Mouse (Mus musculus) forebrain, embryonic 14.5 days (tissue): ENCODE measurements around the gene Agbl3. TPM values are rescaled to one million over a fixed set of nuclear protein-coding genes. Genes with fewer than 3 reads are reported as not detected.

Source experiments
- ATAC-seq: fragments of 200-750 bp; cut with Nextera tagmentation; 2 replicates; pipeline ENCODE4 v1.8.0; 2017; ENCODE audit warnings: mild to moderate bottlenecking, moderate library complexity
- DNase-seq: peaks from one replicate; pipeline ENCODE4 v3.0.0-alpha.2; 2015; ENCODE audit warnings: low spot score
- H3K27ac ChIP-seq: fragments of 300-500 bp; sonication (generic); 2 replicates; pipeline ENCODE4 v1.5.1; 2014; ENCODE audit warnings: low read depth, mild to moderate bottlenecking, control low read depth, low read length, moderate library complexity
- H3K27me3 ChIP-seq: fragments of 300-500 bp; sonication (generic); replicated peaks from 2 replicates; pipeline ENCODE4 v1.6.1; 2014; ENCODE audit warnings: low read length, control low read depth, mixed read lengths; ENCODE audit not compliant: control insufficient read depth, insufficient read depth
- H3K36me3 ChIP-seq: fragments of 300-500 bp; sonication (generic); 2 replicates; pipeline ENCODE4 v1.6.1; 2014; ENCODE audit warnings: low read length, control low read depth; ENCODE audit not compliant: control insufficient read depth, insufficient read depth
- H3K4me1 ChIP-seq: fragments of 300-500 bp; sonication (generic); 2 replicates; pipeline ENCODE4 v1.6.1; 2014; ENCODE audit warnings: antibody characterized with exemption, low read length, control low read depth; ENCODE audit not compliant: control insufficient read depth, insufficient read depth
- H3K4me2 ChIP-seq: fragments of 300-500 bp; sonication (generic); 2 replicates; pipeline ENCODE4 v1.6.1; 2014; ENCODE audit warnings: mild to moderate bottlenecking, control low read depth, low read length
- H3K4me3 ChIP-seq: fragments of 300-500 bp; sonication (generic); 2 replicates; pipeline ENCODE4 v1.5.1; 2014; ENCODE audit warnings: low read depth, low read length, control low read depth
- H3K9ac ChIP-seq: fragments of 300-500 bp; sonication (generic); 2 replicates; pipeline ENCODE4 v1.6.1; 2014; ENCODE audit warnings: mild to moderate bottlenecking, low read length, control low read depth, moderate library complexity
- H3K9me3 ChIP-seq: fragments of 300-500 bp; sonication (generic); replicated peaks from 2 replicates; pipeline ENCODE4 v1.6.1; 2016; ENCODE audit warnings: low read length, control low read depth, mixed read lengths; ENCODE audit not compliant: control insufficient read depth
- WGBS: fragments of 180-500 bp; shearing (Covaris S2); extraction: QIAGEN DNeasy Blood & Tissue Kit; methylation state at CpG from one replicate; pipeline ENCODE4 v1.1.7; 2014; 5-methylcytosine and 5-hydroxymethylcytosine counted together
- polyA plus RNA-seq: library from polyadenylated mRNA; unstranded; fragments of >200 nt; fragmentation: Nextera tagmentation; extraction: Ambion mirVana; gene quantifications from 2 replicates; pipeline ENCODE4 v1.2.1, GENCODE M21; 2014

Gene Agbl3
- polyA plus RNA-seq, 1 experiment from 2014 or later, result 8.2 TPM

DNA sequence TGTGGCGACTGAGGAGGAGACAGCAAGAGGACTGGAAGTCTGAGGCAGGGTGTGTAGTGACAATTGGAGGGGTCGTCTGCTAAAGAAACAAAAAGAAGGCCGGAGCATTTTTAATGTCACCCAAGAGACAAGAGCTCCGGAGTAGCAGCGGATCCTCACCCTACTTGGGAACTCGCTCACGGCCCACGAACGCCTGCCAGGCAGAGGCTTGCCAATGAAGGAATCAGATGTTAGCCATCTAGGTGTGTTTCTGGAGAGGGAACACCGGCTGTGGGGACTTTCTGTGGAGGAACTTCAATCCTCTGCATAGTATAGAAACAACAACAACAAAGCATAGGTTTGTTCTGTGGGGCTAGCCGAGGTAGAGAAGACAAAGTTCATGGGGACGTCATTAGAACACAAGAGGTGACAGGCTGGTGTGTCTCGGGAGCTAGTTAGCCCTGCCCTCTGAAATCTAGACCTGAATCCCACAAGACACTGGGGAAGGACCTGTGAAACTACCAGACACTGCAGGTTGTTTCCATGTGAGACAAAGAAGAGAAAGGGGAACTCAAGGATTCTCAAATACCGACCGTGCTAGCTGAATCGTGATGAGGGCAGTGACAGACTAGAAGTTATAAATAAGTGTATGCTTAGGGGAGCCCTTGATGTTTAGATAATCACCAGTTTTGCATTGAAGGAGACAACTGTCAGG is 87.2 kb downstream of the Agbl3 start:
- H3K9me3 ChIP-seq, result no peaks in the 10 kb centered on the region
- 78% methylated on average over 16 of the region's 16 CpGs for WGBS
- H3K4me1 ChIP-seq, result no peaks in the 10 kb centered on the region
- H3K4me3 ChIP-seq, result no peak overlapping the region
- H3K27ac ChIP-seq, result no peak overlapping the region
- no peak overlapping the region for H3K9ac ChIP-seq
- ATAC-seq (no peak), DNase-seq (no peak)
- no peak overlapping the region for H3K4me2 ChIP-seq
- H3K27me3 ChIP-seq, result no peaks in the 10 kb centered on the region
- no peaks in the 10 kb centered on the region for H3K36me3 ChIP-seq

DNA sequence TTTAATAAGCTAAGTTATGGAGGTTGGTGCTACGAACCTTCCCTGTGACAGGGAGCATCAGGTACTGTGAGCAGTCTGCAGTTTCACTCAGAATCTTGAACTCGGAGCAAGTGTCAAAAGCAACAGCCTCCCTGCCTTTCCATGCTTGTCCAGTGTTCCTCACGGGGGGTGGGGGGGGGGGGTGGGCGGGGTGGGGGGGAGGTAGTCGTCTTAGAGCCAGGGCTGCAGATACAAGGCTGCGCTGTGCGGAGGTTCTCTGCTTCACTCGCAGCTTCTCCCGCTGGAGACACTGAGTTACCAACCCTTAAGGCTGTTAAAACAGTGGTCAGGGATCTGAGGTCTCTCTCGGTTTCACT is 87.7 kb downstream of the Agbl3 start:
- Histone ChIP-seq H3K4me2 (no peak overlapping the region), H3K9ac (no peak overlapping the region), H3K27ac (no peak overlapping the region), H3K4me1 (no peaks in the 10 kb centered on the region), H3K4me3 (no peak overlapping the region), H3K9me3 (no peaks in the 10 kb centered on the region), H3K36me3 (no peaks in the 10 kb centered on the region), H3K27me3 (no peaks in the 10 kb centered on the region)
- ATAC-seq (no peak), DNase-seq (no peak)
- WGBS, result 70% methylated on average over 10 of the region's 10 CpGs

DNA sequence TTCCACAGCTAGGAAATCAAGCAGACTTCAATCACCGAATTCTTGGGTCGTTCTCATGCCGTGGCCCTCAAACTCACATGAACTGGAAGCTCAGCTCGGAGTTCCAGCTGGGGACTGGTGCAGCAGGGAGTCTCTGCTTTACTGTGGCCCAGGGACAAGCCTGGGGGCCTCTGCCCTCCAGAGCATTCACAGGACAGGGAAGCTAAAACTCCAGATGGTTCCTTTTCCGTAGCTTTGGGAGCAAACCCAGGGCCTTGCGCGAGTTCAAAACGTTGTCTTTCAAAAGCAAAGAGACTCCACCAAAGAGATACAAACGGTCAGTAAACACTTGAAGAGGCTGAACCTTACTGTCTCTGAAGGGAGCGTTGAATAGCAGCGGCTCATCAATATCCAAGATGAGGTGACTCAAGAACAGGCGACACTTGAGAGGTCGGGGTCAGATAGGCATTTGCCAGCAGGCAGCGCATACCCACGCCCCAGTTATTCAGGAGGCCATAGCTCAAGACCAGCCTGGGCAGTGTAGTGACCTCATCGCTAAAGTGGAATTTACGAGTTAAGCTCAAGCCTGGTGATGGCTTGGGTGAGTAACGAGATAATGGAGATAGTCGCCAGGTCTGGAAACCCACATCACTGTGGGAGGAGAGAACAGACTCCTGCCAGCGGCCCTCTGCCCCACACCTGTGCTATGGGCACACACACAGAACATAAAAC is 88.4 kb downstream of the Agbl3 start:
- DNase-seq, result no peak
- no peak overlapping the region for H3K27ac ChIP-seq
- WGBS, result 89% methylated on average over 20 of the region's 20 CpGs
- H3K9me3 ChIP-seq, result no peaks in the 10 kb centered on the region
- H3K9ac ChIP-seq, result no peak overlapping the region
- no peaks in the 10 kb centered on the region for H3K4me1 ChIP-seq
- no peak for ATAC-seq
- peaks cover 5% of the 10 kb centered on the region; the same call in 1 of the 2 replicates for H3K36me3 ChIP-seq
- no peaks in the 10 kb centered on the region for H3K27me3 ChIP-seq
- no peak overlapping the region for H3K4me3 ChIP-seq
- no peak overlapping the region for H3K4me2 ChIP-seq

DNA sequence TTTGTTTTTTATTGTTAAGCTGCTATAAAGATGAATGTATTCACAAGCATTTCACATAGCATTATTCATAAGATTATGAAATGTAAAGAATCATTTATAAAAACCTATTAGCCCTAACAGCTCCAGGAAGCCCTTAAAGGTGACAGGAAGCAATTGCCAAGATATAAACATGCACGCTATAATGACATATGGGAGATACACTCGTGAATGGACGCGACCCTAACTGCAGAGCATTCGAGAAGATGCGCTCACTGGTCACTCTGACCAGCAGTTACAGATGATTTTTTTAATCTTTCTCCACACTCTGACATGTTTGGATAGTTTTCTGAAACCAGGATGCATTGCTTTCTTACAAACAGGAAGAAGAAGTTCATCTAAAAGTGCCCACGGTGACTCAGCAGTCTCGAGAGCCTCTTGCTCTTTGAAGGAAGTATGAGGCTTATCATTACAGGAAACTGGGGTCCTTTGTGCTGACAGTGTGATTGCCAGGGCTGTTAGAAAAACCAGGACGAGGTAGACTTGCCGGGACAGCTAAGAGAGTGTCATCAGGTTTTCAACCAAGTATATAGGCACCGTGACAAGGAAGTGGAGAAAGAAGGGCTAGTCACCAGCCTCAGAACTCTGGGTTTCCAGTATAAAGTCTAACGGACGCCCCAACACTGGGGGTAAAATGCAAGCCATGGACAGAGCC is 89.1 kb downstream of the Agbl3 start:
- no peaks in the 10 kb centered on the region for H3K4me1 ChIP-seq
- no peak overlapping the region for H3K4me3 ChIP-seq
- H3K36me3 ChIP-seq, result peaks cover 5% of the 10 kb centered on the region; the same call in 1 of the 2 replicates
- no peak for ATAC-seq
- no peaks in the 10 kb centered on the region for H3K9me3 ChIP-seq
- no peak overlapping the region for H3K9ac ChIP-seq
- H3K4me2 ChIP-seq, result no peak overlapping the region
- no peaks in the 10 kb centered on the region for H3K27me3 ChIP-seq
- 86% methylated on average over 13 of the region's 13 CpGs for WGBS
- no peak for DNase-seq
- no peak overlapping the region for H3K27ac ChIP-seq

DNA sequence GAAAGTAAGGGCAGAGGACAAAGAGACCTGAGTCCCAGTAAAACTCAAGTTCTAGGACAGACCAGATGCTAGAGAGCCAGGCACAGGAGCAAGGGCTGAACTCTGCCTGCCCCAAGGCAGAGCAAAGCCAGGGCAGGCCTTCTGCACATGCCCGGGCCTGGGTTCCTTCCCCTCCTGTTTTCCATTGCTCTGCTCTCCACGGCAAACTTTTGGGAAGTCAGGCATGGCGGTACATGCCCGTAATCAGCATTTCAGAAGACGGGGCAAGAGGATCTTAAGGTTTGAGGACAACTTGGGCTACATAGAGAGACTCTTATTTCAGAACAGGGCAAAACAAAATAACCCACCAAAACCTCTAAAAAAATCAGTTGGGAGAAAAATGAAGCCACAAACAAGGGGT is 89.9 kb downstream of the Agbl3 start:
- no peaks in the 10 kb centered on the region for H3K4me1 ChIP-seq
- DNase-seq (no peak), ATAC-seq (no peak)
- H3K36me3 ChIP-seq, result peaks cover 5% of the 10 kb centered on the region; the same call in 1 of the 2 replicates
- no peaks in the 10 kb centered on the region for H3K27me3 ChIP-seq
- no peaks in the 10 kb centered on the region for H3K9me3 ChIP-seq
- WGBS, result 84% methylated on average over 5 of the region's 5 CpGs
- no peak overlapping the region for H3K4me3 ChIP-seq
- no peak overlapping the region for H3K9ac ChIP-seq
- no peak overlapping the region for H3K27ac ChIP-seq
- no peak overlapping the region for H3K4me2 ChIP-seq

DNA sequence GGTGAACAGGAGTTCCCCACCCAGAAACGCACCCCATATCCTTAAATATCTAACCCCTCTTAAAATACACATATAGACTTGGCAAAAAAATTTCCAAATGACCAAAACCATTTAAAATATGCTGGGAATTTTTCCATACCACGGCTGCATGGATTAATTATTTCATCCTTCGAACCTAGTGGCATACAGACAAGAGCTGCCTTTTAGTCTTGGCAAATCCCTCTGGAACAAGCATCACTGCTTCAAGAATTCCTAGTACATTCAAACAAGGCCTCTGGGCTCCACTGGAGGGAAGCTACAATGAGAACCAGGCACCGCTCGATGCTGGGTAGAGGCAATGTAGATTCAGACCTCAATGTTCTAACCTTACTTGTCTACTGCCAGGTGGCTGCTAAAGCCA is 90.5 kb downstream of the Agbl3 start:
- Histone ChIP-seq H3K9me3 (no peaks in the 10 kb centered on the region), H3K4me1 (no peaks in the 10 kb centered on the region), H3K9ac (no peak overlapping the region), H3K36me3 (peaks cover 5% of the 10 kb centered on the region; the same call in 1 of the 2 replicates), H3K27me3 (no peaks in the 10 kb centered on the region), H3K27ac (no peak overlapping the region), H3K4me2 (no peak overlapping the region), H3K4me3 (no peak overlapping the region)
- WGBS, result 87% methylated on average over 5 of the region's 5 CpGs
- ATAC-seq (no peak), DNase-seq (no peak)

DNA sequence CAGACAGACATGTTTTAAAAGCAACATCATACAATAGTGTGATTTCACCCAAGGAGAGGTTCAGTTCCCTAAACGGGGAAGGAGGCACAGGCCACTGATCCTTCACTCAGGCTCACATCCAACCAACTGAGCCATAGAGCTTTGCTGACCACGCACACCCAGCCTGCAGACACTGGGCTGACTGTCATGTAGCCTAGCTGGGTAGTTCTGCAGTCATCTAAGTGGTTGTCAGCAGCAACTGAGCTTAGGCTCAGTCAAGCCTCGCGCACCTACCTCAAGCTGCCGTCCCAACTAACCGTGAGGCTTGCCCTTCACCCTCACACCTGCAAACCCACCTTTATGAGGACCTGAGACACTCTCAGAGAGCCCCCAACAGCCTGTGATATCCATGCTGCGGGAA is 91.7 kb downstream of the Agbl3 start:
- no peaks in the 10 kb centered on the region for H3K9me3 ChIP-seq
- no peak for DNase-seq
- H3K4me3 ChIP-seq, result no peak overlapping the region
- H3K9ac ChIP-seq, result no peak overlapping the region
- ATAC-seq, result no peak
- no peak overlapping the region for H3K27ac ChIP-seq
- no peaks in the 10 kb centered on the region for H3K27me3 ChIP-seq
- WGBS, result 89% methylated on average over 7 of the region's 7 CpGs
- H3K36me3 ChIP-seq, result peaks cover 5% of the 10 kb centered on the region; the same call in 1 of the 2 replicates
- H3K4me1 ChIP-seq, result peaks cover 6% of the 10 kb centered on the region; the same call in 1 of the 2 replicates
- H3K4me2 ChIP-seq, result no peak overlapping the region

DNA sequence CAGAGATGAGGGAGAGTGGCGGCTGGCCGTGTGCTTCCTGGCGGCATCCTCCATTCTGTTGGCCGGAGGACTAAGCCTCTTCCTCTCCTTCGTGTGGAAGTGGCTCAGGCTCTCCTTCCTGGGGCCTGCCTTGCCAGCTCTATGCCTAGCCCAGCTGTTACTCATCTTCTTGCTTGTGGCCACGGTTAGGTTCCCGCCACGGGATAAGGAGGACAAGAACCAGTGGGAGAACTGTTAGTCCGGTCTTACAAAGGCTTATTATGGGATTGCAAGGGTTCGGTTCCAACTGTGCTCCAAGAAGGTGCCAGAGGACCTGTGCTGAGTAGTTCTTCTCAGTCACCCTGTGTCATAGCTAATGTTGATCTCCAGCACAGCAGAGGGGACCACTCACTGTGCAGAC is 92.6 kb downstream of the Agbl3 start:
- H3K9ac ChIP-seq, result no peak overlapping the region
- no peak overlapping the region for H3K4me3 ChIP-seq
- H3K36me3 ChIP-seq, result peaks cover 5% of the 10 kb centered on the region; the same call in 1 of the 2 replicates
- WGBS, result 82% methylated on average over 10 of the region's 10 CpGs
- no peaks in the 10 kb centered on the region for H3K9me3 ChIP-seq
- no peaks in the 10 kb centered on the region for H3K27me3 ChIP-seq
- no peak for ATAC-seq
- no peak for DNase-seq
- H3K4me2 ChIP-seq, result no peak overlapping the region
- H3K4me1 ChIP-seq, result peaks cover 10% of the 10 kb centered on the region; the same call in 1 of the 2 replicates
- H3K27ac ChIP-seq, result no peak overlapping the region
